Comparison of ENCODE assay signal across 8 mouse cellular contexts in the genomic region with DNA sequence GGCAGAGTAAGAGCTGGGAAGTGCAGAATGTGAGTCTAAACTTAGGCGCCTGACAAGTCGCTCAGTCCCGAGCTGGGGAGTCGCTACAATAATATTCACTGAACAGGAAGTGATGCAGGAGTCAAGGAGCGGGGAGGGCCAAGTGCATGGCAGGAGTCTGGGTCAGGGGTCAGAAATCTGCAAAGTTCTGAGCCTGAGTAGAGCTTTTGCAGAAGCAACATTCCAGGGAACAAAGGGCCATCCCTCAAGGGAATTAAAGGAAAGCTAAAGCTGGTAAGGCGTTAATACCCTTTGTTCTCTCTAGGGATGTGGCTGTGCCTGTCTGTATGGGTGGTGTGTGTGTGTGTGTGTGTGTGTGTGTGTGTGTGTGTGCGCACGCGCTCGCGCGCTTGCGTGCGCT. TPM values are rescaled to one million over a fixed set of nuclear protein-coding genes. Genes with fewer than 3 reads are reported as not detected.
DNase-seq lines count a peak whose midpoint lies in the region; ATAC-seq and TF ChIP-seq lines count a peak whose summit lies in the region.
"Had no signal": no experiment of that assay in that cellular context is flagged by ENCODE, and none has a peak within 500 bp of the region (broad histone marks: within the 10 kb centered on the region; RNA-seq: fewer than 3 reads in every experiment).

No protein-coding gene starts in this region.

- 54% methylated on average over 14 of the region's 14 CpGs for WGBS in midbrain, embryonic 10.5 days
- WGBS in midbrain, postnatal 0 days, result 52% methylated on average over 14 of the region's 14 CpGs
- WGBS in stomach, postnatal 0 days, result 62% methylated on average over 14 of the region's 14 CpGs

- H3K27me3 ChIP-seq in midbrain, embryonic 10.5 days (ENCODE audit: low read depth, poor library complexity, severe bottlenecking), result no peaks in the 10 kb centered on the region
- H3K27me3 ChIP-seq in midbrain, postnatal 0 days (ENCODE audit: insufficient read depth, low read length), result no peaks in the 10 kb centered on the region
- no peaks in the 10 kb centered on the region for H3K27me3 ChIP-seq in stomach, postnatal 0 days (ENCODE audit: control insufficient read depth, insufficient read depth, low read length)
- H3K27me3 ChIP-seq: hindbrain, embryonic 15.5 days had no signal

- peak overlapping the region; percentile 11; the same call in 1 of the 2 replicates for H3K4me3 ChIP-seq in midbrain, embryonic 10.5 days
- H3K4me3 ChIP-seq in midbrain, postnatal 0 days (ENCODE audit: low read depth, low read length), result no peak overlapping the region
- no peak overlapping the region for H3K4me3 ChIP-seq in stomach, postnatal 0 days (ENCODE audit: low read depth, low read length)
- H3K4me3 ChIP-seq: hindbrain, embryonic 15.5 days had no signal

- no peak for ATAC-seq in midbrain, postnatal 0 days (ENCODE audit: low FRiP score)
- ATAC-seq in granulocyte monocyte progenitor cell, adult 5-6 weeks (replicated peaks; ENCODE audit: poor library complexity, severe bottlenecking), result 0 out of 2 replicates have a peak, but pooled peaks have one; percentile 13
- peak; percentile 42; the same call in 1 of the 2 replicates for ATAC-seq in stomach, postnatal 0 days (ENCODE audit: low FRiP score, low TSS enrichment)

- no peak overlapping the region for H3K9ac ChIP-seq in midbrain, postnatal 0 days (replicated peaks; ENCODE audit: low read length, poor library complexity, severe bottlenecking)
- no peak overlapping the region for H3K9ac ChIP-seq in stomach, postnatal 0 days (ENCODE audit: low read length)
- H3K9ac ChIP-seq: hindbrain, embryonic 15.5 days had no signal

- H3K4me1 ChIP-seq in midbrain, embryonic 10.5 days, result peaks cover 31% of the 10 kb centered on the region
- no peaks in the 10 kb centered on the region for H3K4me1 ChIP-seq in midbrain, postnatal 0 days (ENCODE audit: insufficient read depth, low read length)
- no peaks in the 10 kb centered on the region for H3K4me1 ChIP-seq in stomach, postnatal 0 days (replicated peaks; ENCODE audit: control insufficient read depth, insufficient read depth)
- H3K4me1 ChIP-seq: hindbrain, embryonic 15.5 days had no signal

- TF ChIP-seq EP300 in stomach, postnatal 0 days (optimal IDR thresholded peaks at IDR 0.05), result no peak

- no peak for TF ChIP-seq CTCF in midbrain, postnatal 0 days (IDR thresholded peaks at IDR 0.05)
- TF ChIP-seq CTCF in stomach, postnatal 0 days (IDR thresholded peaks at IDR 0.05; ENCODE audit: low read depth), result no peak

- peak overlapping the region; percentile 76 for H3K27ac ChIP-seq in midbrain, embryonic 10.5 days (replicated peaks)
- no peak overlapping the region for H3K27ac ChIP-seq in midbrain, postnatal 0 days (ENCODE audit: low read depth, low read length)
- H3K27ac ChIP-seq in stomach, postnatal 0 days (replicated peaks), result peak overlapping the region; percentile 67
- H3K27ac ChIP-seq: hindbrain, embryonic 15.5 days had no signal

- H3K9me3 ChIP-seq in midbrain, embryonic 10.5 days (replicated peaks), result peaks cover 14% of the 10 kb centered on the region
- H3K9me3 ChIP-seq in midbrain, postnatal 0 days (ENCODE audit: low read length), result no peaks in the 10 kb centered on the region
- no peaks in the 10 kb centered on the region for H3K9me3 ChIP-seq in stomach, postnatal 0 days (ENCODE audit: control insufficient read depth, low read length)
- H3K9me3 ChIP-seq: hindbrain, embryonic 15.5 days had no signal

- no peaks in the 10 kb centered on the region for H3K36me3 ChIP-seq in midbrain, embryonic 10.5 days
- no peaks in the 10 kb centered on the region for H3K36me3 ChIP-seq in midbrain, postnatal 0 days (ENCODE audit: insufficient read depth, low read length)
- no peaks in the 10 kb centered on the region for H3K36me3 ChIP-seq in stomach, postnatal 0 days (ENCODE audit: control insufficient read depth, insufficient read depth, low read length)
- H3K36me3 ChIP-seq: hindbrain, embryonic 15.5 days had no signal

- peak; percentile 59 for DNase-seq in midbrain, embryonic 10.5 days (ENCODE audit: low spot score)
- no peak for DNase-seq in midbrain, postnatal 0 days (ENCODE audit: low spot score)
- peak; percentile 42 to 73 for DNase-seq in kidney, postnatal 4 days
- DNase-seq in stomach, postnatal 0 days (ENCODE audit: low spot score), result no peak
- DNase-seq in left cerebral cortex, adult 8-10 months (ENCODE audit: low spot score in 2 of 2), result no peak
- no peak for DNase-seq in gastrocnemius, postnatal 25 days

- H3K4me2 ChIP-seq in midbrain, postnatal 0 days (ENCODE audit: low read depth, low read length, poor library complexity, severe bottlenecking), result no peak overlapping the region
- no peak overlapping the region for H3K4me2 ChIP-seq in stomach, postnatal 0 days (replicated peaks; ENCODE audit: low read depth)
- H3K4me2 ChIP-seq: hindbrain, embryonic 15.5 days had no signal

RNA-seq across cellular contexts. Expression of gene Gm9887, which starts 52.7 kb away (rescaled TPM):
- 1.2 and 1.3 TPM in 2 replicates for polyA plus RNA-seq in midbrain, embryonic 10.5 days (2016; fragmentation: Nextera tagmentation; extraction: Ambion mirVana)
- total RNA-seq in midbrain, postnatal 0 days (2014; rRNA removed), result not detected in 2 replicates
- 0.90 and 1.0 TPM in 2 replicates for polyA plus RNA-seq in midbrain, postnatal 0 days (2015; fragmentation: Nextera tagmentation; extraction: Ambion mirVana)
- total RNA-seq in granulocyte monocyte progenitor cell, adult 5-6 weeks (2014; fragmentation: Nextera tagmentation), result not detected in 2 replicates
- total RNA-seq in granulocyte monocyte progenitor cell, adult 5-6 weeks (2017), result not detected in 2 replicates
- 2.4 and 4.1 TPM in 2 replicates for polyA plus RNA-seq in stomach, postnatal 0 days (2015; fragmentation: Nextera tagmentation; extraction: Ambion mirVana)
- total RNA-seq in left cerebral cortex, adult 8-10 months (2022), result 1 to 10 TPM in 1 of 4 experiments, under 1 TPM in 1, not detected in 2; 0.87 to 1.6 TPM
- not detected for total RNA-seq in gastrocnemius, postnatal 25 days (2021)

RNA-seq across cellular contexts. Expression of gene Arf6, which starts 53.0 kb away (rescaled TPM):
- 32.2 and 34.4 TPM in 2 replicates for polyA plus RNA-seq in midbrain, embryonic 10.5 days (2016; fragmentation: Nextera tagmentation; extraction: Ambion mirVana)
- total RNA-seq in midbrain, postnatal 0 days (2014; rRNA removed), result 122 TPM in 2 replicates
- polyA plus RNA-seq in midbrain, postnatal 0 days (2015; fragmentation: Nextera tagmentation; extraction: Ambion mirVana), result 34.9 and 42.0 TPM in 2 replicates
- total RNA-seq in granulocyte monocyte progenitor cell, adult 5-6 weeks (2014; fragmentation: Nextera tagmentation), result 84.7 and 85.7 TPM in 2 replicates
- total RNA-seq in granulocyte monocyte progenitor cell, adult 5-6 weeks (2017), result 148 and 154 TPM in 2 replicates
- polyA plus RNA-seq in stomach, postnatal 0 days (2015; fragmentation: Nextera tagmentation; extraction: Ambion mirVana), result 97.8 and 116 TPM in 2 replicates
- total RNA-seq in left cerebral cortex, adult 8-10 months (2022), result 10 to 100 TPM; 53.1 to 59.5 (median 56.7) TPM
- 10 to 100 TPM; 20.1 to 23.5 TPM for total RNA-seq in gastrocnemius, postnatal 25 days (2021)

Comparison
In these comparisons a context has a peak if more than half of its experiments do, and no peak if none do; other contexts are left out.
1. DNase-seq: peak in midbrain, embryonic 10.5 days (single experiment) and kidney, postnatal 4 days (2 of 2); none in midbrain, postnatal 0 days (single experiment), stomach, postnatal 0 days (single experiment), left cerebral cortex, adult 8-10 months (0 of 2) and gastrocnemius, postnatal 25 days (single experiment).